Mouse (Mus musculus) 416B (cell line): ENCODE results near the gene Fam110c.
"Not testable (repeated sequence)": the region's sequence is repeated elsewhere in the genome, so short reads cannot be mapped to it uniquely, and the experiment has no call there.

Experiments used
- DNase-seq: peaks from one replicate; pipeline ENCODE4 v3.0.0; 2011; ENCODE audit warnings: low read depth

Gene Fam110c

DNA sequence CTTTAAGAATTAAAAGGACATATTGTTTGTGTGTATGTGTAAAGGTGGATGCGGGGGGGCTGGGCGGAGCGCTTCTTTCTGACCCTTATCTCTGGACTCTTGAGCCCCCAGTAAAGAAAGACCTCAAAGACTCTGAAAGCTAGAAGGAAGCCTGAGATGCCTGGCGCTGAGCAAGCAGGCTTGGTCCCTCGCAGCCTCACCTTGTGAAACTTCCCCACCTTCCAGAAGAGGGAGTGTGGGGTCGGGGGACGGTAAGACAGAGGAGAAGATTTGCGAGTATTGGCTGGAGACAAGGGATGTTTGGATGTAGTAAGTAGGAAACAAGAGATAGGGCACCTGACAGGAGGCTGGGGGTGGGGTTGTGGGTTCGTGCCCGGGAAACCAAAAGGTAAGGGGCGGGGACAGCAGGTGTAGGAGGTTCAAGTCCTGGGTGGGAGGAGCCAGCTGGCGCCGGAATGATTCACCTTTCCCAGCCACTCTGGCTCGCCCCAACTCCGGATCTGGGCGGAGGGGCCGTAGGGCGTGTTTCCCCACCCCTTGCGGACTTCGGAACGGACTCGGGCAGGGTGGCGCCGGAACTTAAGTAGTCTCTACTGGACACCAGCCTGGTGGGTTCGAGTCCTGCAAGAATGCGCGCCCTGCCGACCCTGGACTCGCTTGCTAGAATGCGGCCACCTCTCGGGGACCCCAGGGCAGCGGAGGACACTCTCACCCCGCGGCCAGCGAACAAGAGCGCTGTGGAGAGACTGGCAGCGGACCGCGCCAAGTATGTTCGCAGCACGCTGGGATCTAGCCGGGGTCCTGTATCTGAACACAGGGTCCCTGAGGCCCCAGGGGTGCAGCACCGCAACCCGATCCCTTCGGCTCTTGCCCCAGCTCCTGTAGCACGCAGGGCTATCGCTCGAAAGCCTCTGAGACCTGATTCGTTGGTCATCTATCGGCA is at the start of gene Fam110c:
TSS of gene Fam110c (plus strand) at position 450 of the 943 bp plus-strand sequence.
- peak; percentile 49 for DNase-seq

- no peak for DNase-seq
Measured at GRCm38 (mm10) chr12:31026423-31026822, 47.2 kb upstream of the Fam110c start.

- no peak for DNase-seq
Measured at GRCm38 (mm10) chr12:31052066-31052465, 21.6 kb upstream of the Fam110c start.

DNA sequence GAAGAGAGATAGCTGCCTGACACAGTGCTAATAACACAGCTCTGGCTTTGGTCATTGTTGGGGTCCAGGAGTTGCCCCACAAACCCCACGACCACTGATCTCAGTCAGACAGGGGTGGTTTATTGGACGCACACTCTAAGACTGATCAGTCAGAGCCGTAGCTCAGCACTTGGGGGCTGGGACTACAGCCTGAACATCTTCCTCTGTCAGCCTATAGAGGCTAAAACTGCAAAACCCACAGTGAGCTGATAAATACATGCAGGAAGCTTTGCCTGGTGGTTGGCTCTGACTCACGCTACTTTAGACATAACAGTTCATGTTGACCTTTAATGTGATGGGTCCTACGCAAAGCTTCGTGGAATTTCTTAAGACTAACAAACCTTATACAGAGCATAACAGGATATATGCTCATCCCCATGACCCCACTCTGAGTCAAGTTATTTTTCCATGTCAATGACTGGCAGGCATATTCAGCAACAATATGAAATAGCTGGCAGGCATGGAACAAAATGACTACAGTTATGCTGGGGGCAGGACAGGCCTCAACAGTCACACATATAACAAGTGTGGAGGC is 17.3 kb upstream of the Fam110c start:
- peak; percentile 92 for DNase-seq

- peak; percentile 91 for DNase-seq
Measured at GRCm38 (mm10) chr12:31059393-31059853, 14.2 kb upstream of the Fam110c start.

DNA sequence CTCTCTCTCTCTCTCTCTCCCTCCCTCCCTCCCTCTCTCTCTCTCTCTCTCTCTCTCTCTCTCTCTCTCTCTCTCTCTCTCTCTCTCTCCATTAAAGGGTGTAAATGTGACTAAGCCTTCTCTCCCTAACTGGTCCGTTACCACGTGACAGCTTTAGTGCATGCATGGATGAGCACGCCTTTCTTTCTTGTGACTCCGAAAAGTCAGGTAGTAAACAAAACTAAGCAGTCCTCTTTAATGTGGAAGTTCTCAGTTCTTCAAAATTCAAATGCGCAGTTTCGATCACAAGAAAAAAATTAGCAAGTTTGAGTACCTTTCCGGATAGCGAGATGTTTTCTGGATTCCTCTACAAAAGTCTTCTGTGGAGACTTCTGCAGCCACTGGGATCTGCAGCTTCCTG is 13.4 kb upstream of the Fam110c start:
- DNase-seq = no peak

DNA sequence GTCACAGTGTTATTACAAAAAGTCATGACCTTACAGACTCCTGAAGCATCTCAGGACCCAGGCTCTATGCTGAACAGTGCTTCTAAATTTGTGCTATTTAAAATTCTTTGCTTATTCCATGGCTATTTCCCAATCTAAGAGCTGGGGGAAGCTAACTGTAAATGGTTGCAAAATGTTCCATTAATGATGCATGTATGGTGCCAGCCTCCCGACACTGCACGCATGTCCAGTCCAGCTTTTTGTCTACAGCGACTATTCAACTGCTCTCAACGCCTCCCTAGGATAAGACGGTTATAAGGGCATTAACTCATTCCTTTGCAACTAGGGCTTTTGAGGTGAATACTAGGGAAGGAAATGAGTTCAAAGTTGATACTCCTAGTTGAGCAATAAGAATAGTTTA is 2.4 kb upstream of the Fam110c start:
- no peak for DNase-seq

DNA sequence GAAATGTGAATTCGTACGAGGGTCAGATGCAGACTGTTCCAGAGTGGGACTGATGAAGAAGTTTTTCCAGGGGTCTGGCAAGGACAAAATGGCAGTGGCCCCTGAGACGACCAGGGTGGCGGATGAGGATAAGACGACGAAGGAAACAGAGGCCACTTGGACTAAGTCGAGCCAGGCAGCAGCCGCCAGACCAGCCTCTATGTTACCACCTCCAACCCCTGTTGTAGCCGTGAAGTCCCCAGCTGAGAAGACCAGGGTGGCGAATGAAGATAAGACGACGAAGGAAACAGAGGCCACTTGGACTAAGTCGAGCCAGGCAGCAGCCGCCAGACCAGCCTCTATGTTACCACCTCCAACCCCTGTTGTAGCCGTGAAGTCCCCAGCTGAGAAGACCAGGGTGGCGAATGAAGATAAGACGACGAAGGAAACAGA is 710 bp downstream of the Fam110c start:
- not testable (repeated sequence) for DNase-seq

- DNase-seq = peak; percentile 37
Measured at GRCm38 (mm10) chr12:31074839-31075538, 1.3 kb downstream of the Fam110c start.

DNA sequence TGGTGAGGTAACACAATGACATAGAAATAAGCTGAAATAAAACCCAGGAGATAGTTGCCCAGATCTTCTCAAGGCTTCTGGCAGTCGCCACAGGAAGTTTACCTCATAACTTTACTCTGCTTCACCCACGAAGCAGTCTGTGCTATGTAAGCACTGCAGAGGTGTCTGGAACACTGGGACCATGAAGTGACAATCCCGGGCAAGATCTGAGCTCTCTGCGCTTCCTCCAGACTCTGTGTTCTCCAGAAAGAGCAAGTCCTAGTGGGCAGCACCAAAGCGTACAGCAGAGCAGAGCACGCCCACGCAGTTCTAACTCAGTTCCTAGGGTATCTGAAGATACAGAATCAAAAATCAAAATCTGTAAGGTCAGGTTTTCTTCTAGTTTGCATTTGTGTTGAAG is 3.4 kb downstream of the Fam110c start:
- no peak for DNase-seq

- DNase-seq = no peak
Measured at GRCm38 (mm10) chr12:31078030-31078429, 4.4 kb downstream of the Fam110c start.

DNA sequence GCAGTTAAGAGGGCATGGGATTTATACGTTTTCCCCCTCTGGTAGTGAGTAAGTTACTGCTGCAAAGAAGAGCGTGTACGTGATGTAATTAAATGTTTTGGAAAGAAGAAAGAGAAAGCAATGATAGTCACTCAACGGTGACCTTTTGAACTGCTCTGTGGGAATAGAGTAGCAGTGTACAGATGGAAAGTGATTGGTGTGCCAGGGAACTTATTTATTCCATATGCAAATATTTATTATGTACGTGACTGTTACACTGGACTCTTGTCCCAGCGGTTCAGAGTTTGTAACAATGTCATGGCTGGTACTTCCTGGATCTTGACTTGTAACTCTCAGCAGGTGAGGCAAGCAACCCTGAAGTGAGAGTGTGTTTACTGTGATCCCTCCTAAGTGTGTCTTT is 6.7 kb downstream of the Fam110c start:
- no peak for DNase-seq

GRCm38 (mm10) chr12:31080890-31081554 is 7.4 kb downstream of the Fam110c start:
- DNase-seq = no peak

DNA sequence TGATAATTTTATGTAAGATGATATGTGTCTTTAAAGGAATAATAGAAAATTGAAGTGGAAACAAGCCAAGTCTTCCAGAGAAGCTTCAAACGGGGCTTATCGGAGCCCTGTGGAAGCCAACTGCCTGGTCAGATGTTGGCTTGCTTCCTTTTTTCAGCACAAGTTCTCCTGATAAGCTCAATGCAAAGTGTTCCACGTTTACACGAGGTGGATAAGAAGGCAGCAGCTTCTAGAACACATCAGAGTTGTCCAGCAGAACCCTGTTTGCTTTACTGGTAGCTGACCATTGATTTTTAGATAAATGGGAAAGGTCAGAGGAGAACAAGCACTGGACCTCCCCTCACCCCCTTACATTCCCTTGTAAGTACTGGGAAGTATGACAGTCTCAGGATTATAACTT is 9.3 kb downstream of the Fam110c start:
- no peak for DNase-seq

GRCm38 (mm10) chr12:31083407-31083806 is 9.7 kb downstream of the Fam110c start:
- DNase-seq = peak; percentile 54

DNA sequence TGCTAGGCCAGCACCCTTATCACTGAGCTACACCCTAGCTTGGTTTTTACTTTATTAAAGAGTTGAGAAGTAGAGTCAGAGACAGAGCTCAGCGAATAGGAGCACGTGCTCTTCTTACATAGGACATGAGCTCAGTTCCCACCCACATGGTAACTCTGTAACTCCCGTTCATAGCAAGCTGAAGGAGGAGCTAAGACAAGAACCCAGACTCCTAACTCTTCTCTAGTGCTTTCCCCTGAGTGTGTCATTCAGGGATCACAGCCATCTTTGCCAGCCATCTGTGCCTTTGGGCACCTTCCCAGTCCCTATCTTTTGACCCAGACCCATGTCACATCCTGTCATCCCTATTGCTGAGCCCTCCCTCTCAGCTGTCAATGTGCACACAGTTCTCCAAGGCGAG is 13.4 kb downstream of the Fam110c start:
- no peak for DNase-seq

GRCm38 (mm10) chr12:31090401-31090800 is 16.7 kb downstream of the Fam110c start:
- no peak for DNase-seq

GRCm38 (mm10) chr12:31090882-31091640 is 17.4 kb downstream of the Fam110c start:
- no peak for DNase-seq

- no peak for DNase-seq
Measured at GRCm38 (mm10) chr12:31092481-31092880, 18.8 kb downstream of the Fam110c start.

DNA sequence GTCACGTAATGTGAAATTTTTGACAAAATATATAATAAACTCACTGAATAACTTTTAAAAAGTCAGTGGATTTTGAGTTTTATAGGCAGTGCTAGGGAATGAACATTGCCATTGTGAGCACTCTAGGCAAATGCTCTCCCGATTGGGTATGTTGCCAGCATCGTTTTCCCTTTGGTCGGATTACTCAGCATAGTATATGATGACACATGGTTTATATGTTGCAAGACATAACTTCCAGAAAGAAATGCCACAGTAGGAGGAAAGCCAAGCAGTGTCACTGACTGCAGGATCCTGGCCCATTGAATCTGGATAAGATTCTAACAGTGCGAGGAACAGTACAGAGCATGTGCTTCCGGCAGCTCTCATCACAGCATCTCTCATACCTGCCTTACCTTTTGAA is 23.5 kb downstream of the Fam110c start:
- DNase-seq = no peak

DNA sequence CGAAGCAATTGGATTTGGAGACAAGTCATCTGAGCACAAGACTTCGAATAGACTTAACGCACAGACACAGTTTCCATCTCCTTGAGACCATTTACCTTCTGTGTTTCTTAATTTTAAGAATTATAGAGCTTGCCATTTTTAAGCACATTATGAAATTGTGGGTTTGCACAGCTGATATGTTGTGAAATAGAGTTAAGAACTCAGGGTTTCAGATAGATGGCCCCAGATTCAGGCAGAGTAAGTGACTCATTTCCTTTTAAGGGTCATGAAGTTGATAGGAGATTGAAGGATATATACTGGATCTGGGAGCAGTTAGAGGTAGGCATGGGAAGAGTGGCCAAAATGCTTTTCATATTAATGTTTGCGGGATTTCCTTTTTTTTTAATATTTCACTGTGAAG is 27.5 kb downstream of the Fam110c start:
- peak; percentile 85 for DNase-seq
